In the genomic region with DNA sequence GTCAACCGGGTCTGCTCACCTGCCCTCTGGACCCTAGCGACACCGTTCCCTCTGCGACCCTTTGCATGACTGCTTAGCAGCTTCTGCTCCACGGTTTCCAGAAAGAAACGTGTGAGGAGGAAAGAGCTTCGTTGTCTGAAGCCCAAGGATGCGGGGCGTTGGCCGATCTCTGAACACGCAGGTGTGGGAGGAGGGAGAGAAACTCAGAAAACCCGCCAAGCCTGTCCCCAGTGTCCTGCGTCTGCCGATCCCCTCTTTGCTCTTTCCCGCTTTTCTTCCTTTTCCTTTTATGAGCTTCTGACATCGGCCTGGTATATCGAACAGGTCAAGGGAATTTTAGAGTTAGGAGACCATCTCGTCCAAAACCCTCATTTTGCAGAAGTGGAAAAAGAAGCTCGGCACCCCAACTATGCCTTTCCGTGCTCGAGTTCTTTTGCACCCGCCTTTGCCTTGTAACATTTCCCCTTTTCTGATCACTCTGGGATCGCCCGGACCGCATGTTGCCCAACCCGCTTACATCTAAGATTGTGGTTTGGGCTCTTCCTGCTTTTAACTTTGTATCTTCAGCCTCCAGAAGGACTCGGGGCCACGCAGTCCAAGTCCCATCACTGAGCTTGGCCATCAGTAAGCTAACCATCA, we compare ENCODE assay signal across 8 mouse cellular contexts. TPM values are rescaled to one million over a fixed set of nuclear protein-coding genes. Genes with fewer than 3 reads are reported as not detected.
DNase-seq lines count a peak whose midpoint lies in the region; ATAC-seq and TF ChIP-seq lines count a peak whose summit lies in the region.

No protein-coding gene starts in this region.

- H3K4me3 ChIP-seq in MEL (ENCODE audit: control insufficient read depth in 1 of 2, insufficient read depth in 1 of 2, low read depth in 2 of 2, low read length in 2 of 2), result peak overlapping the region; percentile 70 to 91
- peak overlapping the region; percentile 74 for H3K4me3 ChIP-seq in forebrain, embryonic 15.5 days
- H3K4me3 ChIP-seq in limb, embryonic 14.5 days (replicated peaks; ENCODE audit: low read length), result peak overlapping the region; percentile 83
- H3K4me3 ChIP-seq in midbrain, embryonic 15.5 days, result peak overlapping the region; percentile 58

- peaks cover 17% of the 10 kb centered on the region for H3K79me2 ChIP-seq in MEL (ENCODE audit: control insufficient read depth, insufficient read depth, low read length, poor library complexity)

- DNase-seq in A20 (ENCODE audit: low read depth, low spot score) (peak; percentile 63), MEL (ENCODE audit: low read depth, low spot score) (peak; percentile 88)
- DNase-seq in limb, embryonic 14.5 days (ENCODE audit: low spot score), result no peak
- peak; percentile 47 for DNase-seq in thymus, postnatal 14 days
- DNase-seq in frontal cortex, postnatal 25 days (ENCODE audit: low spot score in 2 of 2), result no peak
- DNase-seq in layer of hippocampus, adult 9-10 months (ENCODE audit: low spot score), result no peak

- peaks cover 0 to 2% of the 10 kb centered on the region in 2 experiments; a peak in 1 of 4 replicates for H3K27me3 ChIP-seq in MEL (ENCODE audit: control insufficient read depth in 1 of 2, insufficient read depth in 2 of 2, low read length in 2 of 2)
- peaks cover 31% of the 10 kb centered on the region for H3K27me3 ChIP-seq in forebrain, embryonic 15.5 days
- 0 out of 2 replicates have a peak, but pooled peaks cover 4% of the 10 kb centered on the region for H3K27me3 ChIP-seq in limb, embryonic 14.5 days (ENCODE audit: control insufficient read depth, insufficient read depth, low read length)
- H3K27me3 ChIP-seq in midbrain, embryonic 15.5 days (replicated peaks), result peaks cover 37% of the 10 kb centered on the region

- peaks cover 0 to 13% of the 10 kb centered on the region in 2 experiments; a peak in 2 of 4 replicates for H3K36me3 ChIP-seq in MEL (ENCODE audit: control insufficient read depth in 1 of 2, insufficient read depth in 2 of 2, low read length in 2 of 2)
- H3K36me3 ChIP-seq in forebrain, embryonic 15.5 days, result no peaks in the 10 kb centered on the region
- H3K36me3 ChIP-seq in limb, embryonic 14.5 days (ENCODE audit: control insufficient read depth, insufficient read depth, low read length), result peaks cover 8% of the 10 kb centered on the region
- H3K36me3 ChIP-seq in midbrain, embryonic 15.5 days (replicated peaks), result no peaks in the 10 kb centered on the region

- no peak for TF ChIP-seq CTCF in MEL (IDR thresholded peaks at IDR 0.05 in 2 of 3, conservative IDR thresholded peaks at IDR 0.05 in 1 of 3; ENCODE audit: control insufficient read depth in 1 of 3, insufficient read depth in 1 of 3, low read depth in 2 of 3, low read length in 3 of 3, poor library complexity in 1 of 3, severe bottlenecking in 1 of 3)

- H3K9ac ChIP-seq in MEL (ENCODE audit: control insufficient read depth, low read depth, low read length, poor library complexity, severe bottlenecking), result peak overlapping the region; percentile 99
- 0 out of 2 replicates have a peak overlapping the region, but pooled peaks have one; percentile 2 for H3K9ac ChIP-seq in forebrain, embryonic 15.5 days (replicated peaks)
- H3K9ac ChIP-seq in limb, embryonic 14.5 days (ENCODE audit: low read depth, low read length, severe bottlenecking), result peak overlapping the region; percentile 83
- no peak overlapping the region for H3K9ac ChIP-seq in midbrain, embryonic 15.5 days

- 2% methylated on average over 28 of the region's 28 CpGs for WGBS in forebrain, embryonic 15.5 days
- WGBS in limb, embryonic 14.5 days, result 2% methylated on average over 28 of the region's 28 CpGs
- 3% methylated on average over 28 of the region's 28 CpGs for WGBS in midbrain, embryonic 15.5 days

- peak overlapping the region; percentile 100 for H3K4me2 ChIP-seq in forebrain, embryonic 15.5 days (replicated peaks)
- peak overlapping the region; percentile 94 for H3K4me2 ChIP-seq in limb, embryonic 14.5 days (replicated peaks; ENCODE audit: low read depth, low read length, severe bottlenecking)
- H3K4me2 ChIP-seq in midbrain, embryonic 15.5 days, result peak overlapping the region; percentile 98

- no peak for TF ChIP-seq RAD21 in MEL (IDR thresholded peaks at IDR 0.05; ENCODE audit: low read depth, low read length)

- ATAC-seq in forebrain, embryonic 15.5 days (replicated peaks), result no peak
- ATAC-seq in limb, embryonic 14.5 days (ENCODE audit: low FRiP score, low read depth), result no peak
- no peak for ATAC-seq in midbrain, embryonic 15.5 days (replicated peaks)

- TF ChIP-seq EP300 in MEL (IDR thresholded peaks at IDR 0.05; ENCODE audit: low read depth in 1 of 2, low read length in 2 of 2), result peak; percentile 76 to 84

- H3K27ac ChIP-seq in MEL (ENCODE audit: control insufficient read depth, low read depth, low read length), result peak overlapping the region; percentile 93
- H3K27ac ChIP-seq in forebrain, embryonic 15.5 days (replicated peaks), result no peak overlapping the region
- no peak overlapping the region for H3K27ac ChIP-seq in limb, embryonic 14.5 days (replicated peaks; ENCODE audit: low read depth, low read length)
- H3K27ac ChIP-seq in midbrain, embryonic 15.5 days, result no peak overlapping the region

- H3K4me1 ChIP-seq in MEL (ENCODE audit: control insufficient read depth in 1 of 2, insufficient read depth in 2 of 2, low read length in 2 of 2), result peaks cover 0 to 12% of the 10 kb centered on the region in 2 experiments; a peak in 2 of 4 replicates
- H3K4me1 ChIP-seq in forebrain, embryonic 15.5 days, result peaks cover 21% of the 10 kb centered on the region
- H3K4me1 ChIP-seq in limb, embryonic 14.5 days (ENCODE audit: control insufficient read depth, insufficient read depth, low read length), result peaks cover 20% of the 10 kb centered on the region
- H3K4me1 ChIP-seq in midbrain, embryonic 15.5 days, result peaks cover 15% of the 10 kb centered on the region

- peak; percentile 26 to 60; a peak in 2 of 4 replicates for TF ChIP-seq POLR2A in MEL (IDR thresholded peaks at IDR 0.05; ENCODE audit: control insufficient read depth in 1 of 2, insufficient read depth in 1 of 2, low read depth in 1 of 2, low read length in 2 of 2, poor library complexity in 1 of 2)
- no peak for TF ChIP-seq POLR2A in limb, embryonic 14.5 days (IDR thresholded peaks at IDR 0.05; ENCODE audit: borderline replicate concordance, extremely low read depth, insufficient read depth, insufficient read length)

- H3K9me3 ChIP-seq in MEL (replicated peaks; ENCODE audit: insufficient read depth, low read length), result no peaks in the 10 kb centered on the region
- H3K9me3 ChIP-seq in forebrain, embryonic 15.5 days, result no peaks in the 10 kb centered on the region
- H3K9me3 ChIP-seq in limb, embryonic 14.5 days (ENCODE audit: control insufficient read depth, low read length), result no peaks in the 10 kb centered on the region
- H3K9me3 ChIP-seq in midbrain, embryonic 15.5 days, result no peaks in the 10 kb centered on the region

TF ChIP-seq in MEL, 35 proteins besides CTCF, POLR2A, EP300 and RAD21 (continues in another document):
- TF ChIP-seq MYC (IDR thresholded peaks at IDR 0.05; ENCODE audit: low read depth, low read length) (peak; percentile 84), GATA1 (IDR thresholded peaks at IDR 0.05; ENCODE audit: low read depth, low read length) (peak; percentile 55), GABPA (IDR thresholded peaks at IDR 0.05; ENCODE audit: low read depth, low read length) (no peak), NRF1 (IDR thresholded peaks at IDR 0.05; ENCODE audit: insufficient read depth, low read depth, low read length, poor library complexity, severe bottlenecking) (no peak), MAFK (IDR thresholded peaks at IDR 0.05; ENCODE audit: borderline replicate concordance, low read depth, low read length) (no peak), TCF12 (IDR thresholded peaks at IDR 0.05; ENCODE audit: low read depth, low read length) (peak; percentile 73), E2F4 (IDR thresholded peaks at IDR 0.05; ENCODE audit: borderline replicate concordance, low read depth, low read length) (peak; percentile 75), UBTF (IDR thresholded peaks at IDR 0.05; ENCODE audit: borderline replicate concordance, insufficient read depth, low read depth, low read length) (no peak), ELF1 (IDR thresholded peaks at IDR 0.05; ENCODE audit: low read depth, low read length) (peak; percentile 41; the same call in 1 of the 2 replicates), MYB (IDR thresholded peaks at IDR 0.05; ENCODE audit: low read depth, low read length) (no peak), POLR2AphosphoS2 (IDR thresholded peaks at IDR 0.05; ENCODE audit: low read length) (no peak), SIN3A (IDR thresholded peaks at IDR 0.05; ENCODE audit: low read length) (peak; percentile 63), NELFE (IDR thresholded peaks at IDR 0.05; ENCODE audit: low read depth, low read length) (peak; percentile 58)

RNA-seq across cellular contexts. Expression of a gene that starts 0.7 kb away (rescaled TPM):
- 8.9 and 9.7 TPM in 2 replicates for total RNA-seq in MEL (2012; rRNA removed)
- 10 to 100 TPM; 39.3 to 49.4 TPM for polyA plus RNA-seq in MEL (2012; ENCODE audit: insufficient read depth in 1 of 2, insufficient read length in 2 of 2, low read depth in 1 of 2, low replicate concordance in 2 of 2, missing spikeins in 1 of 2)
- 6.3 and 7.0 TPM in 2 replicates for polyA plus RNA-seq in forebrain, embryonic 15.5 days (2015; fragmentation: Nextera tagmentation; extraction: Ambion mirVana)
- polyA plus RNA-seq in limb, embryonic 14.5 days (2012; rRNA removed), result 21.7 and 23.4 TPM in 2 replicates
- 15.3 and 16.7 TPM in 2 replicates for polyA plus RNA-seq in limb, embryonic 14.5 days (2014; fragmentation: Nextera tagmentation; extraction: Ambion mirVana)
- 2.3 and 2.5 TPM in 2 replicates for polyA plus RNA-seq in midbrain, embryonic 15.5 days (2015; fragmentation: Nextera tagmentation; extraction: Ambion mirVana)

RNA-seq across cellular contexts. Expression of a gene that starts 26.4 kb away (rescaled TPM):
- 2.0 and 2.2 TPM in 2 replicates for total RNA-seq in MEL (2012; rRNA removed)
- polyA plus RNA-seq in MEL (2012; ENCODE audit: insufficient read depth in 1 of 2, insufficient read length in 2 of 2, low read depth in 1 of 2, low replicate concordance in 2 of 2, missing spikeins in 1 of 2), result 1 to 10 TPM in 1 of 2 experiments, not detected in 1; 2.7 TPM
- polyA plus RNA-seq in forebrain, embryonic 15.5 days (2015; fragmentation: Nextera tagmentation; extraction: Ambion mirVana), result 24.6 and 27.3 TPM in 2 replicates
- polyA plus RNA-seq in limb, embryonic 14.5 days (2012; rRNA removed), result 16.8 and 21.1 TPM in 2 replicates
- 15.8 and 17.7 TPM in 2 replicates for polyA plus RNA-seq in limb, embryonic 14.5 days (2014; fragmentation: Nextera tagmentation; extraction: Ambion mirVana)
- 22.8 and 26.2 TPM in 2 replicates for polyA plus RNA-seq in midbrain, embryonic 15.5 days (2015; fragmentation: Nextera tagmentation; extraction: Ambion mirVana)

RNA-seq across cellular contexts. Expression of a gene that starts 34.3 kb away (rescaled TPM):
- total RNA-seq in MEL (2012; rRNA removed), result 0.81 TPM in 1 of 2 replicates, not detected in the other
- under 1 TPM in 1 of 2 experiments, not detected in 1; 0.17 TPM for polyA plus RNA-seq in MEL (2012; ENCODE audit: insufficient read depth in 1 of 2, insufficient read length in 2 of 2, low read depth in 1 of 2, low replicate concordance in 2 of 2, missing spikeins in 1 of 2)
- polyA plus RNA-seq in forebrain, embryonic 15.5 days (2015; fragmentation: Nextera tagmentation; extraction: Ambion mirVana), result 0.20 and 0.29 TPM in 2 replicates
- polyA plus RNA-seq in limb, embryonic 14.5 days (2012; rRNA removed), result 11.6 and 18.2 TPM in 2 replicates
- polyA plus RNA-seq in limb, embryonic 14.5 days (2014; fragmentation: Nextera tagmentation; extraction: Ambion mirVana), result 45.7 and 71.9 TPM in 2 replicates
- 0.53 and 1.6 TPM in 2 replicates for polyA plus RNA-seq in midbrain, embryonic 15.5 days (2015; fragmentation: Nextera tagmentation; extraction: Ambion mirVana)

Comparison
In these comparisons a context has a peak if more than half of its experiments do, and no peak if none do; other contexts are left out.
1. DNase-seq: peak in A20 (single experiment), MEL (single experiment) and thymus, postnatal 14 days (single experiment); none in limb, embryonic 14.5 days (single experiment), frontal cortex, postnatal 25 days (0 of 2) and layer of hippocampus, adult 9-10 months (single experiment).
2. Peak in every context shown above with its lines, with median percentiles within 50 percentile points of each other: H3K4me3 ChIP-seq and H3K4me2 ChIP-seq.